Mouse (Mus musculus): Measurements from ENCODE around the gene Olfr907. TPM values are rescaled to one million over a fixed set of nuclear protein-coding genes. Genes with fewer than 3 reads are reported as not detected.

Olfr907 gene
- polyA plus RNA-seq (2016; fragmentation: Nextera tagmentation; extraction: Ambion mirVana): not detected in 2 replicates

DNA sequence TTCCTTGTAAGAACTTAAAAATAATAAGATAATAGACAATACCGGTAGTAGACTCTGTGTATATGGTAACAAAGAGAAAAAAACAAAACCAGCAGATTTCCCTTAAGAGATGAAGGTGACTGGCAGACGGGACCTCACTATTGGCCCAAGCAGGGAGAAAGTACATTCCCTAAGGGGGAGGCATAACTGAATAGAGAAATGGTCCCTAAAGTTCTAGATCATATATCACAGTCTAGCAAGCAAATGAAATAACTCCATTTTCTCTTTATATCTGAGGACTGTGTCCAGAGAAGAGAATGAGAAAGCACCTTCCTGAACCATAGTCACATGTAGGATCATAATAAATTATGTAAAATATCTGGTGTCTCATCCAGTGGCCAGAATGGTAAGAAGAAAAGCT lies at the start of gene Olfr907:
Gene Olfr907 (plus strand): TSS at position 301 of the 400 bp plus-strand sequence.
- H3K27ac ChIP-seq: no peak within 1 kb of the TSS
- WGBS: 80% methylated on average over 2 of the region's 2 CpGs
- H3K4me1 ChIP-seq (replicated peaks): no peaks in the 10 kb centered on the region
- no peaks in the 10 kb centered on the region for H3K9me3 ChIP-seq
- no peaks in the 10 kb centered on the region for H3K36me3 ChIP-seq
- no peaks in the 10 kb centered on the region for H3K27me3 ChIP-seq (ENCODE audit: insufficient read depth, poor library complexity, severe bottlenecking)
- DNase-seq (ENCODE audit: low spot score): no peak
- no peak within 1 kb of the TSS for H3K4me3 ChIP-seq

DNA sequence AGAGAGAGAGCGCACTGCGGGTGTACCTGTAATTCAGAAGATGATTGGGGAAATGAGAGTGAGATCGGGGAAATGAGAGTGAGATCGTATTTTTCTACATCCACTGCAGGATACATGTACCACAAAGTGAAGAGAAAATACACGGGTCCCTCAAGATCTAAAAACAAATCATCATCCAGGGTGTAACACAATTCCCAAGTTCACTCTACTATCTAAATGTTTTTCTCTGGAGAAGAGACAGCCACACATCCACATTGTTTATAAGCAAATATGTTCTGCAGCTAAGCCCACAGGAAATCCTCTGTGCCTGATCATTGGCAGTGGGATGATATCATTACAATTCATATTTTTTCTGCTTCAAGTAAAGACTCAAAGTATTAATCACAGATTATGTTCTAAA lies 48.2 kb upstream of the Olfr907 start, which contains the start of gene Olfr902:
Gene Olfr902 (plus strand): TSS at position 301 of the 400 bp plus-strand sequence.
- Histone ChIP-seq H3K4me1 (replicated peaks) (no peaks in the 10 kb centered on the region), H3K4me3 (no peak within 1 kb of the TSS), H3K27me3 (ENCODE audit: insufficient read depth, poor library complexity, severe bottlenecking) (no peaks in the 10 kb centered on the region), H3K36me3 (no peaks in the 10 kb centered on the region), H3K9me3 (no peaks in the 10 kb centered on the region), H3K27ac (no peak within 1 kb of the TSS)
- DNase-seq (ENCODE audit: low spot score): no peak
- WGBS: 93% methylated on average over 5 of the region's 5 CpGs

DNA sequence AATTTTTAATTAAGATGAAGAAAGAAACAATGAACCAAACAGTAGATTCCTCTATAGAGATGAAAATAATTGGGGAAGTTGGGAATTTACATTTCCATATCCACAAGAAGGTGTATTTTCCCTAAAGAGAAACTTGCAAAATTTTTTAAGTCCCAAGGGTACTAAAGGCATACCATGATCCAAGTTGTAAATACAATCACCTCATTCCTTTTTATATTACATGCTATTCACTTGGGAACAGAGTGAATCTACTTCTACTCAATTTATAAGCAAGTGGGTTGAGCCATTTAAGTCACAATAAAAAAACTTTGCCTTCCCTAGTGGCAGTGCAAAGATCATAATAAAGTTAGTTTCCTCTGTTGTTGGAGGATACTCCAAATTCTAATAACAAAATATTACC lies 32.8 kb upstream of the Olfr907 start, which contains the start of gene Olfr904:
Gene Olfr904 (plus strand): TSS at position 301 of the 400 bp plus-strand sequence.
- Histone ChIP-seq H3K9me3 (no peaks in the 10 kb centered on the region), H3K4me3 (no peak within 1 kb of the TSS), H3K27me3 (ENCODE audit: insufficient read depth, poor library complexity, severe bottlenecking) (no peaks in the 10 kb centered on the region), H3K4me1 (replicated peaks) (no peaks in the 10 kb centered on the region), H3K27ac (no peak within 1 kb of the TSS), H3K36me3 (no peaks in the 10 kb centered on the region)
- DNase-seq (ENCODE audit: low spot score): no peak

DNA sequence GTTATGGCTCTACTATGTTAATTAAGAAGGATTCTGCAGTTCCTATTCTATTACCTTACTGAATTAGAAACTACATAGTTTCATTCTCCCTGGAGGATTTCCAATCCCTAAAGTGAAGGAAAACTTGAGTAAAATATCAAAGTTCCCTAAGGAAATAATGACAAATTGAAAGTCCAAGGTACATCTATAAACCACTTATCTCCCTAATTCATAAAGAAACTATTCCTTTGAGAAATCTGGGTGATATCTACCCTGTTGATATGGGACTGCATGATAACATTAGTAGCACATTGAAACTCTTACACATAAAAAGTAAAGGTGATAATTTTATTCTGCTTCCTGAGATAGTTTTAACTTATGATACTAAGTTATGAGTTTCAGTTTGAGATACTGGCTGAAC lies 24.8 kb upstream of the Olfr907 start, which contains the start of gene Olfr905:
Gene Olfr905 (plus strand): TSS at position 301 of the 400 bp plus-strand sequence.
- no peaks in the 10 kb centered on the region for H3K9me3 ChIP-seq
- no peak for DNase-seq (ENCODE audit: low spot score)
- no peaks in the 10 kb centered on the region for H3K27me3 ChIP-seq (ENCODE audit: insufficient read depth, poor library complexity, severe bottlenecking)
- no peak within 1 kb of the TSS for H3K4me3 ChIP-seq
- H3K27ac ChIP-seq: no peak within 1 kb of the TSS
- H3K36me3 ChIP-seq: no peaks in the 10 kb centered on the region
- H3K4me1 ChIP-seq (replicated peaks): no peaks in the 10 kb centered on the region

DNA sequence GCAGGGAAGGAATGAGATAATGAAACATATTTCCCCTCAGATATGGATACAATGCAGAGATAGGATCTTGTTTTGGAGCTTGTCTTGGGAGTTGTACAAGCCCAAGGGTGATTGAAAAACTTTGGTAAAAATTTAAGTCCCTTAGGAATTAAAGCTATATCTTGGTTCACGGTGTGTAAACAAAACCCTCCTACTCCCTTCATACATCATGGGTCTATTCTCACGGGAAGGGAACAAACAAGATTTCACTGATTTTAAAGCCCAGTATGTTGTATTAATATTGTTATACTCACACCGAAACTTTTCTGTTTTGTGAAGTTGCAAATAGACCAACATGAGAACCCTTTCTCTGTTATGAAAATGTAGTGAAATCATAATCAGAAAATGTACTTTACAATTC lies 8.8 kb upstream of the Olfr907 start, which contains the start of gene Olfr906:
Gene Olfr906 (plus strand): TSS at position 301 of the 400 bp plus-strand sequence.
- Histone ChIP-seq H3K36me3 (no peaks in the 10 kb centered on the region), H3K27ac (no peak within 1 kb of the TSS), H3K9me3 (no peaks in the 10 kb centered on the region), H3K4me3 (no peak within 1 kb of the TSS), H3K4me1 (replicated peaks) (no peaks in the 10 kb centered on the region), H3K27me3 (ENCODE audit: insufficient read depth, poor library complexity, severe bottlenecking) (no peaks in the 10 kb centered on the region)
- WGBS: 88% methylated on average over 3 of the region's 3 CpGs
- no peak for DNase-seq (ENCODE audit: low spot score)

DNA sequence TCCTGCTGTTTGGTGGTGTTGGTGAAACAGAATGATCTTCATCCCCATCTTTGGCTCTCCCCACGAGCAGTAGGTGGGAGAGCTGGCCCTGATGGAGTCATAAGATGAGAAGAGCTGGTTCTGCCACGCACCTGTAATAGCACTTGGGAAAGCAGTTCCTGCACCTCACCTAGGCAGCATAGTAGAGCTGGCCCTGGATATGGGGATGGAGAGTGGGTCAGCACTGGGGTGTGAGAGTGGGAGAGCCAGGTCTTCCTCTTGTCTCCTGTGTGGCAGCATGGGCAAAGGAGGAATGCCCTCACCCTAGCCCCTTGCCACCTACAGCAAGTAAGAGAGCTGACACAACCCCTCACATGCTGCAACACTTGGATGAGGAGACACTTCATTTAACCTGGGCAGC lies 16.8 kb downstream of the Olfr907 start:
- no peak overlapping the region for H3K4me3 ChIP-seq
- H3K36me3 ChIP-seq: no peaks in the 10 kb centered on the region
- WGBS: 86% methylated on average over 2 of the region's 2 CpGs
- H3K4me1 ChIP-seq (replicated peaks): no peaks in the 10 kb centered on the region
- no peak overlapping the region for H3K27ac ChIP-seq
- no peaks in the 10 kb centered on the region for H3K27me3 ChIP-seq (ENCODE audit: insufficient read depth, poor library complexity, severe bottlenecking)
- H3K9me3 ChIP-seq: 0 out of 2 replicates have a peak, but pooled peaks cover 4% of the 10 kb centered on the region
- DNase-seq (ENCODE audit: low spot score): no peak

GRCm38 (mm10) chr9:38521280-38521679 lies 25.7 kb downstream of the Olfr907 start, which contains the start of gene Olfr911-ps1:
TSS of gene Olfr911-ps1 (plus strand) at chr9:38521580.
- no peaks in the 10 kb centered on the region for H3K4me1 ChIP-seq (replicated peaks)
- WGBS: 84% methylated on average over 1 of the region's 1 CpGs
- no peaks in the 10 kb centered on the region for H3K9me3 ChIP-seq
- H3K4me3 ChIP-seq: no peak within 1 kb of the TSS
- H3K27me3 ChIP-seq (ENCODE audit: insufficient read depth, poor library complexity, severe bottlenecking): no peaks in the 10 kb centered on the region
- H3K27ac ChIP-seq: no peak within 1 kb of the TSS
- DNase-seq (ENCODE audit: low spot score): no peak
- no peaks in the 10 kb centered on the region for H3K36me3 ChIP-seq

DNA sequence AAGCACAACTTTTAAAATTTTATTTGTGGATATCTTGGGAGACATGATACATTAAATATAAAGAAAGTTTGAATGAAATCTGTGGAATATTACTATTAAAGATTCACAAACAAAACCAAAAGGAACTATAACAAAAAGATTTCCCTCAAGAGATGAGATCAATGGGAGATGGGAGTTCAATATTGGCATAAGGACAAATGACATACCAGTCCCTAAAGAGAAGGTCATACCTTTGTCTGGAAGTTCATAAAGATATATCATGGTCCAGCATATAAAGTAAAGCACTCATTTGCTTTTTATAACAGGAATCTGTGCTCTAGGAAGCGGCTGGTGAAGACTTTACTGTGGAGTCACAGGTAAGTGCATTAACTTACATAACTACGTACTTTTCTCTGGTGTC lies 41.9 kb downstream of the Olfr907 start, which contains the start of gene Olfr910:
Gene Olfr910 (plus strand): TSS at position 301 of the 400 bp plus-strand sequence.
- Histone ChIP-seq H3K9me3 (no peaks in the 10 kb centered on the region), H3K27me3 (ENCODE audit: insufficient read depth, poor library complexity, severe bottlenecking) (no peaks in the 10 kb centered on the region), H3K36me3 (no peaks in the 10 kb centered on the region), H3K4me3 (no peak within 1 kb of the TSS), H3K27ac (no peak within 1 kb of the TSS), H3K4me1 (replicated peaks) (no peaks in the 10 kb centered on the region)
- DNase-seq (ENCODE audit: low spot score): no peak
- 91% methylated on average over 2 of the region's 2 CpGs for WGBS

Other genes with a start within 250 kb of the Olfr907 start
- gene Olfr143, start 243.0 kb upstream of the Olfr907 start, polyA plus RNA-seq (2016; fragmentation: Nextera tagmentation; extraction: Ambion mirVana): not detected in 2 replicates
- gene Olfr895, start 227.9 kb upstream of the Olfr907 start, polyA plus RNA-seq (2016; fragmentation: Nextera tagmentation; extraction: Ambion mirVana): not detected in 2 replicates
- not detected in 2 replicates for gene Olfr896-ps1, start 204.7 kb upstream of the Olfr907 start, polyA plus RNA-seq (2016; fragmentation: Nextera tagmentation; extraction: Ambion mirVana)
- not detected in 2 replicates for gene Olfr25, start 166.7 kb upstream of the Olfr907 start, polyA plus RNA-seq (2016; fragmentation: Nextera tagmentation; extraction: Ambion mirVana)
- gene Olfr898, start 147.4 kb upstream of the Olfr907 start, polyA plus RNA-seq (2016; fragmentation: Nextera tagmentation; extraction: Ambion mirVana): not detected in 2 replicates
- gene Olfr250, start 128.9 kb upstream of the Olfr907 start, polyA plus RNA-seq (2016; fragmentation: Nextera tagmentation; extraction: Ambion mirVana): not detected in 2 replicates
- not detected in 2 replicates for gene Olfr251, start 118.7 kb upstream of the Olfr907 start, polyA plus RNA-seq (2016; fragmentation: Nextera tagmentation; extraction: Ambion mirVana)
- not detected in 2 replicates for gene Olfr147, start 94.1 kb upstream of the Olfr907 start, polyA plus RNA-seq (2016; fragmentation: Nextera tagmentation; extraction: Ambion mirVana)
- gene Olfr901, start 66.3 kb upstream of the Olfr907 start, polyA plus RNA-seq (2016; fragmentation: Nextera tagmentation; extraction: Ambion mirVana): not detected in 2 replicates
- gene Olfr902, start 48.1 kb upstream of the Olfr907 start, polyA plus RNA-seq (2016; fragmentation: Nextera tagmentation; extraction: Ambion mirVana): not detected in 2 replicates
- gene Olfr904, start 32.7 kb upstream of the Olfr907 start, polyA plus RNA-seq (2016; fragmentation: Nextera tagmentation; extraction: Ambion mirVana): not detected in 2 replicates
- not detected in 2 replicates for gene Olfr905, start 24.7 kb upstream of the Olfr907 start, polyA plus RNA-seq (2016; fragmentation: Nextera tagmentation; extraction: Ambion mirVana)
- gene Olfr906, start 8.7 kb upstream of the Olfr907 start, polyA plus RNA-seq (2016; fragmentation: Nextera tagmentation; extraction: Ambion mirVana): not detected in 2 replicates
- not detected in 2 replicates for gene Olfr911-ps1, start 25.8 kb downstream of the Olfr907 start, polyA plus RNA-seq (2016; fragmentation: Nextera tagmentation; extraction: Ambion mirVana)
- gene Olfr910, start 42.0 kb downstream of the Olfr907 start, polyA plus RNA-seq (2016; fragmentation: Nextera tagmentation; extraction: Ambion mirVana): not detected in 2 replicates
- not detected in 2 replicates for gene Olfr912, start 84.4 kb downstream of the Olfr907 start, polyA plus RNA-seq (2016; fragmentation: Nextera tagmentation; extraction: Ambion mirVana)
- gene Olfr913, start 97.0 kb downstream of the Olfr907 start, polyA plus RNA-seq (2016; fragmentation: Nextera tagmentation; extraction: Ambion mirVana): not detected in 2 replicates
- not detected in 2 replicates for gene Olfr914, start 109.3 kb downstream of the Olfr907 start, polyA plus RNA-seq (2016; fragmentation: Nextera tagmentation; extraction: Ambion mirVana)
- not detected in 2 replicates for gene Olfr916, start 164.1 kb downstream of the Olfr907 start, polyA plus RNA-seq (2016; fragmentation: Nextera tagmentation; extraction: Ambion mirVana)
- not detected in 2 replicates for gene Olfr917, start 170.0 kb downstream of the Olfr907 start, polyA plus RNA-seq (2016; fragmentation: Nextera tagmentation; extraction: Ambion mirVana)
- not detected in 2 replicates for gene Olfr918, start 178.8 kb downstream of the Olfr907 start, polyA plus RNA-seq (2016; fragmentation: Nextera tagmentation; extraction: Ambion mirVana)
- not detected in 2 replicates for gene Olfr919, start 207.9 kb downstream of the Olfr907 start, polyA plus RNA-seq (2016; fragmentation: Nextera tagmentation; extraction: Ambion mirVana)
- gene Vwa5a, start 222.5 kb downstream of the Olfr907 start, polyA plus RNA-seq (2016; fragmentation: Nextera tagmentation; extraction: Ambion mirVana): 6.3 and 7.5 TPM in 2 replicates

Measured in hindbrain, embryonic 10.5 days (tissue).